Mouse (Mus musculus) layer of hippocampus, postnatal 25 days (tissue): ENCODE data around the gene Efcab9. TPM values are rescaled to one million over a fixed set of nuclear protein-coding genes. Genes with fewer than 3 reads are reported as not detected.

Source experiments
- DNase-seq, 2 experiments: peaks; one replicate each; pipeline ENCODE4 v3.0.0; 2022; ENCODE audit warnings: mixed read lengths in 2 of 2, low spot score in 1 of 2; ENCODE audit errors: extremely low spot score in 1 of 2
- total RNA-seq, 2 experiments: library from RNA; stranded (reverse); gene quantifications; 2 replicates each; pipeline ENCODE4 v1.2.3; 2021

Efcab9 gene
- total RNA-seq, 2 experiments from 2014 or later: 1.2 TPM

DNA sequence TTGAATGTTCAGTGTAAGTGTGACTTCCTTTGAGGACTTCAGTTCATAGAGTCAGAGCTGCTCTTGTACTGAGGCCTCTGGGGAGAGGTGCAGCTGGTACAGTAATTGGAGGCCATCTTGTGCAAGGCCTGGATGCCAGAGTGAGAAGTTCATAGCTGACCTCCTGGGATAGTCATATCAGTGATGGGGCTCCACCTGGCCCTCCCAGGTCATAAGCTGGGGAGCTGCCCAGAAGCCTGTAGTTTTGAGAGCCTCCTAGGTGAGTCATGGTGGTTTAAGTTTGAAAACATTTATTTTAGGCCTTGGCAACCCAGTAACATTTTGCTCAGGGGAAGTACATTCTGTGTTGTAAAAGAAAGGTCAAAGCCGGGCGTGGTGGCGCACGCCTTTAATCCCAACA, 26.1 kb upstream of the Efcab9 start:
- DNase-seq: no peak

- no peak for DNase-seq
Observed at GRCm38 (mm10) chr11:32556333-32556990, 24.6 kb upstream of the Efcab9 start.

GRCm38 (mm10) chr11:32555103-32555689, 23.3 kb upstream of the Efcab9 start:
- no peak for DNase-seq

GRCm38 (mm10) chr11:32554141-32555091, 22.5 kb upstream of the Efcab9 start:
- no peak for DNase-seq

- no peak for DNase-seq
Observed at GRCm38 (mm10) chr11:32553311-32554140, 21.6 kb upstream of the Efcab9 start.

DNA sequence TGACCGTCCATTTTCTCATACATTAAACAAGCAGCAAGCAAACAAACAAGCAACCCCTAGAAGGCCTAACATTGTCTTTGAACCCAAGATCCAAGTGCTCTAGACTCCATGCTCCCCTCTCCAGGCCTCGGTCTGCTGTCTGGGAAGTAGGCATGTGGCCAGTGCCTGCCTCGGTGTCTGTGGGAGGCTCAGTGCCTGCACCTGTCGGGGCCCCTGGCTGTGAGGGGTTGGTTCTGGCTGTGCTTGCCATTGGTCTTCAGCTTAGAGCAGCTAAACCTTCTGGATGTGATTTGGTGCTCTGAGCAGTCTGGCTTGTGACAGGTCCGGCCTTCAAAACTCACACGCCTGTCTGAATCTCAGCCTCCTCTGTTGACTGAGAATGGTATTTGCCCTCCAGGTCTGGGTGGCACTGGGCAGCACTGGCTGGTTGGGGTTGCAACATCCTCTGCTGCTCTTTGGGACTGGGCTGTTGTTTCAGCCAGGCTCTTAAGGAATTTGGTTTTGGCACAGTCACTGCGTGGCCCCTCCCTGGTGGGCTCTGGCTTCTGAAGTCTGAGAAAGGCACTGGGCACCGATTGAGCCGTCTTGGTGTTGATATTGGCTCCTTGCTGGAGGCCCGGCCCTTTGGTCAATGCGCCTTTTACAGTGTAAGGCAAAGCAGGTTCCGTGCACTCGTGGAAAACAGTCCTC, 20.7 kb upstream of the Efcab9 start:
- no peak for DNase-seq

- DNase-seq: no peak
Observed at GRCm38 (mm10) chr11:32551579-32552297, 19.9 kb upstream of the Efcab9 start.

DNA sequence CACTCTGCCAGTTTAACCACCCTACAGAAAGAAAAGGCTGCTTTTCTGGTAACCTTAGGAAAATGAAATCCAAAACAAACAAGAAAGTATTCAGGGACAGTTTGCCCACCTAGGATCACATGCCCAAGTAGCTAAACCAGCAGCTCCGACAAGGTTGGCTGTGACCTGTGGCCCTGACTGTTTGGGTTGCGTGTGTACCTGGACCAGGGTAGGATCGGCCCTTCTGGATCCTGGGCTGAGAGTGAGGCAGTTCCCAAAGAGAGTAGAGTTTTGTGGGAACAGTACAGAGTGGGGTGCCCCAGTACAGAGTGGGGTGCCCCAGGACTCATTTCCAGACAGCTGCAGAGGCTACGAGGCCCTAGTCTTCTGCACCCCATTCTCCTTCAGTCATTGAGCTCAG, 19.2 kb upstream of the Efcab9 start:
- no peak for DNase-seq

GRCm38 (mm10) chr11:32550102-32550501, 18.2 kb upstream of the Efcab9 start:
- DNase-seq: no peak

GRCm38 (mm10) chr11:32549236-32549635, 17.4 kb upstream of the Efcab9 start:
- no peak for DNase-seq

DNA sequence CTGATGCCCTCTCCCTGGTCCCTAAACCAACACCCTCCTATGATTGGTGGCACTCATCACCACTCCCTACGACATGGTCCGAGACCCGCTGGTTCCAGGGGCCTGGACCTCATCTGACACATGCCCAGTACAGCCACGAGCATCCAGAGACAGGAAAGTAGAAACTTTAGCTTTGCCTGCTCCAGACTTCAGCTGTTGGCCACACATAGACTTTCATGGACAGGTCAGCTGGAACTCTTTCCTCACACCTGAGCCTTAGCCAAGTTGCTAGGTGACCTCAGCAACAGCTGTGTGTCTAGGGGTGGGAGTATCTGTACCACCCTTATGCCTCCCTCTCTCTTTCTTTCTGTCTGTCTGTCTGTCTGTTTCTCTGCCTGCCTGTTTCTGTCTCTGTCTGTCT, 16.4 kb upstream of the Efcab9 start:
- DNase-seq: no peak

- DNase-seq: no peak
Observed at GRCm38 (mm10) chr11:32547391-32547947, 15.6 kb upstream of the Efcab9 start.

- DNase-seq: no peak
Observed at GRCm38 (mm10) chr11:32546483-32546882, 14.6 kb upstream of the Efcab9 start.

DNA sequence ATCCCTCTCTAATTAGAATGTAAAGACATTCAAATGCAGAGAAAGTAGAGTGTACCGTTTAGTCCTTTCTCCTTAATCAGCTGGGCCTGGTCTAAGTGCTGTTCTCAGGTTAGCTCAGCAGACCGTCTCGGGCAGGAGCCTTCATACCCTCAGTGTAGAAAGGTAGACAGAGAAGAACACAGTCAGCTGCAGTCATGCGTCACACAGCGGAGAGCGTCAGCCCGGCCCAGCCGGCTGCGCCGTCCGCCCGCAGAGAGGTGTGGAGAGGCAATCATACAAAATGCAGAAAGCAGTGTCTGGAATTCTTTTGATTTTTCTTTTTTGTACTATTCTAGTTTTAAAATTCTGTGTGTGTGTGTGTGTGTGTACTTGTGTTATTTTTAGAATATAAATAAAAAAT, 13.7 kb upstream of the Efcab9 start:
- no peak for DNase-seq

GRCm38 (mm10) chr11:32544497-32544896, 12.6 kb upstream of the Efcab9 start:
- no peak for DNase-seq

GRCm38 (mm10) chr11:32544041-32544440, 12.2 kb upstream of the Efcab9 start:
- DNase-seq: no peak

GRCm38 (mm10) chr11:32542687-32543411, 11.0 kb upstream of the Efcab9 start:
- DNase-seq: no peak

GRCm38 (mm10) chr11:32542181-32542580, 10.3 kb upstream of the Efcab9 start:
- DNase-seq: no peak
